Mouse (Mus musculus): ENCODE results near the gene Rgs12. TPM values are rescaled to one million over a fixed set of nuclear protein-coding genes. Genes with fewer than 3 reads are reported as not detected.

Rgs12 gene
- polyA plus RNA-seq, 1 experiment from 2014 or later = 44.8 TPM

DNA sequence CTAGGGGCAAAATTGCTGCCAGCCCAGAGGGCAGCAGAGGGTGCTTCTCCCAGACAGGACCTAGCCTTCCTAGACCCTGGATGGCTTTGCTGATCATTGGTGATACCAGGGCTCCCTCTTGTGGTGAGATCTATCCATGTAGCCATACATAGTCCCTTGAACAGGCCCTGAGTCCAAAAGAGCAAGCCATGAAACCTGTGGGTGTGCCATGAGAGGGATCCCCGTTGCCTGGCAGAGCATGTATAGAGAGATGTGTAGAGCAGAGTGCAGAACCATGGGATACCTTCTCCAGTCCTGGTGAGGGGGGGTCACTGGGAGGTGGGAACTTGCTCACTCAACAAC lies 93.8 kb downstream of the Rgs12 start:
- ATAC-seq (ENCODE audit: low FRiP score, low read depth) = peak; percentile 89

DNA sequence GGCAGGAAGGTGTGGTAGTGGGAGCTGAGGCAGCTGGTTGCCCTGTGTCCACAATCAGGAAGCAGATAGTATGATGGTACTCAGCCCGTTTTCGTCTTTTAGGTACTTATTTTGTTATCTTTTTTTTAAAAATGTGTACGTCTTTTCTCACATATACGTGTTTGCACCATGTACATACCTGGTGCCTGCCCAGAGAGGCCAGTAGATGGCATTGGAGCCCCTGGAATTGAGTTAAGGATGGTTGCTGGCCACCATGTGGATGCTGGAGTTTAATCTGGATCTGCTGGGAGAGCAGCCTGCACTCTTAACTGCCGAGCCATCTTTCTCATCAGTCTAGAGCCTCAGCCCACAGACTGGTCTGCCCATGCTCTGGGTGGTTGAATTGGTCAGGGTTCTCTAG lies 101.3 kb downstream of the Rgs12 start:
- 77% methylated on average over 5 of the region's 5 CpGs for WGBS

More for the DNA sequence above, 93.8 kb downstream of the Rgs12 start:
- Histone ChIP-seq H3K9me3 (no peaks in the 10 kb centered on the region), H3K9ac (no peak overlapping the region), H3K36me3 (no peaks in the 10 kb centered on the region), H3K4me1 (replicated peaks) (no peaks in the 10 kb centered on the region), H3K4me3 (no peak overlapping the region), H3K27ac (replicated peaks) (no peak overlapping the region), H3K4me2 (no peak overlapping the region), H3K27me3 (no peaks in the 10 kb centered on the region)
- 21% methylated on average over 1 of the region's 1 CpGs for WGBS

DNA sequence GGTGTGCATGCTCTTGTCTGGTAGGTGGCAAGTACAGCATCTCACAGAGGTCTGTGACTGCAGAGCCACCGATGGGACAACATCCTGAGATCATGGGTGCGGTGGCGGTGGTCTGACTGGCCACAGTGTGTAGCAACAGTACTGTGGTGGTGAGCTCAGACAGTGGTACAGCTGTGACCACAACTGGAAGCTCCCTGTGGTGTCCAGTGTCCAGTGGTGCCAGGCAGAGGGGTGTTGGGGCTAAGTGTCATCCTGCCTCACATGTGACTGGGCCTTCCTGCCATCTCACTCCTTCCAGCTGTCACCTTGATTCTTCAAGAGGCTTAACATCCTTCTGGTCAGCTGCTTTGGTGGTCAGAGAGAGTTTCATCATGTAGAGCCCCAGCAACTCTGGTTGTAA lies 105.4 kb downstream of the Rgs12 start:
- no peak for ATAC-seq (ENCODE audit: low FRiP score, low read depth)
- Histone ChIP-seq H3K27me3 (no peaks in the 10 kb centered on the region), H3K9ac (no peak overlapping the region), H3K4me2 (no peak overlapping the region), H3K9me3 (no peaks in the 10 kb centered on the region), H3K36me3 (no peaks in the 10 kb centered on the region), H3K27ac (replicated peaks) (no peak overlapping the region), H3K4me1 (replicated peaks) (peaks cover 26% of the 10 kb centered on the region), H3K4me3 (no peak overlapping the region)
- 89% methylated on average over 3 of the region's 3 CpGs for WGBS

More for the DNA sequence above, 101.3 kb downstream of the Rgs12 start:
- Histone ChIP-seq H3K9ac (no peak overlapping the region), H3K36me3 (no peaks in the 10 kb centered on the region), H3K27me3 (no peaks in the 10 kb centered on the region), H3K27ac (replicated peaks) (no peak overlapping the region), H3K4me3 (no peak overlapping the region), H3K4me2 (no peak overlapping the region), H3K4me1 (replicated peaks) (0 out of 2 replicates have a peak, but pooled peaks cover 2% of the 10 kb centered on the region), H3K9me3 (no peaks in the 10 kb centered on the region)
- no peak for ATAC-seq (ENCODE audit: low FRiP score, low read depth)

DNA sequence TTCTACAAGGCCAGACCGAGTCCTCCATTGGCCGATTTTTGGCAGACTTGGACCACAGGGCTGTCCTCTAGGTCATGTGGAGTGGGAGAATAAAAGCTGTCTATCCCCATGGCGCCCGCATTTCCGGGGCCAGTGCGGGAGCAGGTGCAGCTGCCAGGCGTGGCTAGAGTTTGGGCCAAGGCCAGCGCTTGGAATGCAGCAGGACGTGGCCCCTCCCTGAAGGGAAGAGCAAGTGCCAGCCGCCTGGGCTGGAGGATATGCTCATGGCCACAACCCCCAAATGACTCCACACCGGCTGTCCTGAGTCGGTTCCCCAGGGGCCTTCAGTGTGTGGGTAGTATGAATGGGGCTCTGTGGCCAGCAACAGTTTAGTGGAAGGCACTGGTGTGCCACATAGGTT lies 105.8 kb downstream of the Rgs12 start:
- H3K4me3 ChIP-seq = no peak overlapping the region
- no peaks in the 10 kb centered on the region for H3K9me3 ChIP-seq
- no peaks in the 10 kb centered on the region for H3K36me3 ChIP-seq
- no peak overlapping the region for H3K4me2 ChIP-seq
- H3K27ac ChIP-seq (replicated peaks) = no peak overlapping the region
- 48% methylated on average over 12 of the region's 12 CpGs for WGBS
- H3K27me3 ChIP-seq = no peaks in the 10 kb centered on the region
- no peak overlapping the region for H3K9ac ChIP-seq
- peaks cover 26% of the 10 kb centered on the region for H3K4me1 ChIP-seq (replicated peaks)
- ATAC-seq (ENCODE audit: low FRiP score, low read depth) = no peak

DNA sequence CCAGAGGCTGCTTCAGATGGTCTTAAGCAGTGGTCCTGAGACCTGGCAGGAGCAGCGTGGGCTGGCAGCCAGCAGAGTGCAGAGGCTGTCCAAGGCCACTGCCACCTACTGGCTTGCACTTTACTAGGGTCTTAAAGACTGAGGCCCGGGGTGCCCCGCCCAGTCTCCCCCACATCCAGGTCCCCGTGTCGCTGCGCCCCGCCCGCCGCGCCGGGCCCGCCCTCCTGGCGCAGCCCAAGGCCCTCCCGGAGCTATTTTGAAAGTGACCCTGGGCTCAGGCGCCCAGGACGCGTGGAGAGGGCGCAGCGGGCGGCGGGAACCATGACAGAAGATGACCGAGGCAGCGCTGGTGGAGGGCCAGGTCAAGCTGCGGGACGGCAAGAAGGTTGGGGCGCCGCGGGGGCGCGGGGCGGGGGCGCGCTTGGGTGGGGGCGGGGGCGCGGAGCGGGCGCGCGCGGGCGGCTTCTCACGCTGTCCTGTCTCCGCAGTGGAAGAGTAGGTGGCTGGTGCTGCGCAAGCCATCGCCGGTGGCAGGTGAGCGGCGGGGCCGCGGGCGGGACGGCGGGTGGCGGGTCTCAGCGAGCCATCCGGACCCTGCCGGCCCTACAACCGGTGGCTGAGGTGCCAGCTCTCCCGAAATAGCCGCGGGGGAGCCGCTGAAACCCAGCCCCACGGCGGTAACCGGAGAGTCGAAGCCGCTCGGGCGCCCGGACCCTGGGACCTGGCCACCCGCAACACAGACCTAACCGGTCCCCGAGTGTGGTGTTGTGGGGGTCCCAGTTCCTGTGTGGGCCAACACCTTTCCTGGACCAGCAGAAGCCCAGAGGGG lies 107.6 kb downstream of the Rgs12 start, which contains the start of gene Dok7:
Gene Dok7 (plus strand): TSS at position 163 of the 829 bp plus-strand sequence.
- ATAC-seq (ENCODE audit: low FRiP score, low read depth) = peak; percentile 79
- Histone ChIP-seq H3K4me3 (peak within 1 kb of the TSS; percentile 58), H3K27ac (replicated peaks) (peak within 1 kb of the TSS; percentile 78), H3K9ac (peak within 1 kb of the TSS; percentile 74), H3K4me2 (peak within 1 kb of the TSS; percentile 90), H3K4me1 (replicated peaks) (peaks cover 26% of the 10 kb centered on the region), H3K36me3 (no peaks in the 10 kb centered on the region), H3K27me3 (no peaks in the 10 kb centered on the region), H3K9me3 (no peaks in the 10 kb centered on the region)
- WGBS = under 1% methylated on average over 66 of the region's 74 CpGs

DNA sequence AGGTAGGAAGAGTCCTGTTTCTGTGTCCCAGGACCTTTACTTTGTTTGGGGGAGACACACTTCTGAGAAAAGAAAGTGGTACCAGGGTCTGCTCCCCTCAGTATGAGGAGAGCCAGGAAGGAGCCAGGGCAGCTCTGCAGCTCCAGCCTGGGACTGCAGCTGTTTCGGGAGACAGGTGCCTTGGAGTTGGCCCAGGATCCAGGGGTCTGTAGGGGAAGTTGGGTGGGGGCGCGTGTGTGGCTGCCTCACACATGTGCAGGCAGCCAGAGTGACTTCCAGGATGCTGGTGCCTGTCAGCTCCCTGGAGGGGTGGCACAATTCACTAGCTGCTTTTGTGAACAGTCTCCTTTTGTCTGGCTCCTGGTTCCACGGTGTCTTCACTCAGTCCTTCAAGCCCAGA lies 108.3 kb downstream of the Rgs12 start:
- H3K9ac ChIP-seq = peak overlapping the region; percentile 74
- H3K9me3 ChIP-seq = no peaks in the 10 kb centered on the region
- no peaks in the 10 kb centered on the region for H3K36me3 ChIP-seq
- peak overlapping the region; percentile 90 for H3K4me2 ChIP-seq
- peaks cover 26% of the 10 kb centered on the region for H3K4me1 ChIP-seq (replicated peaks)
- 6% methylated on average over 4 of the region's 4 CpGs for WGBS
- H3K4me3 ChIP-seq = peak overlapping the region; percentile 58
- no peaks in the 10 kb centered on the region for H3K27me3 ChIP-seq
- no peak overlapping the region for H3K27ac ChIP-seq (replicated peaks)
- peak; percentile 16; the same call in 1 of the 2 replicates for ATAC-seq (ENCODE audit: low FRiP score, low read depth)

DNA sequence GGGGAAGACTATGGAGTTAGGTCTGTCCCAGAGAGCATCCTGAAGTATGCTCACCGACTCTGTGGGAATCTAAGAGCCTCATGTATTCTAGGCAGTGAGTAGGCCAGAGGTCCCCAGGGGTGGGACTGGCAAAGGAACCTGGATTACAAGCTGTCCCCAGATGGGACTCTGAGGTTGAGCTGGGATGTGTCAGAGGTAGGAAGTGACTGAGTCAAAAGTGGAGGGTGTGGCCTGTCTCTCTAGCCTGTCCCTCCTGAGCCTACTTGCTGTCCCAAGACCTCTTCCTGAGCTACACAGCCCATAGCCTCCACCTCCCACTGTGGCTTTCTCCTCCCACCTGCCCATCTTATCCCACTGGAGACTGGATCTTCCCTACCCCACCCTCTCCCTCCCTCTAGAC lies 109.0 kb downstream of the Rgs12 start:
- Histone ChIP-seq H3K27ac (replicated peaks) (no peak overlapping the region), H3K36me3 (no peaks in the 10 kb centered on the region), H3K4me3 (peak overlapping the region; percentile 58), H3K4me2 (peak overlapping the region; percentile 90), H3K9me3 (no peaks in the 10 kb centered on the region), H3K9ac (0 out of 2 replicates have a peak overlapping the region, but pooled peaks have one; percentile 74), H3K27me3 (no peaks in the 10 kb centered on the region), H3K4me1 (replicated peaks) (peaks cover 26% of the 10 kb centered on the region)
- no peak for ATAC-seq (ENCODE audit: low FRiP score, low read depth)
- 70% methylated on average over 1 of the region's 1 CpGs for WGBS

DNA sequence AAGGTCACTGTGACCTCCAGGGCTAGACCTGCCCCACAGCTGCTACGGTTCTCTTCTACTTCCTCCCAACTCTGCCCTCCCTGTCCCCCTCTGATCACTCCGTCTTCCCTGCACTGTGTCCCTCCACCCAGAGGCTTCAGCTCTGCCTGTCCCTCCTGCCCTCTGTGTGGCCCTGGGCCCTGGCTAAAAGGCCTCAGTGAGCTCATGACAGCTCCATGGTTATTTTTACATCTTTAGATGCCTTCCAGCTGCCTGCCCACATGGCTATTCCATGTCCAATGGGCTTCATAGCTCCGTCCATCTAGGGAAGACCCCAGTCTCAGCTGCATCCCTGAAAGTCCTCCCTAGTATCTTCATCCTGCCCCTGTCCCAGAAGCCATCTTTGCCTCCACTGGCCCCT lies 110.9 kb downstream of the Rgs12 start:
- Histone ChIP-seq H3K9me3 (no peaks in the 10 kb centered on the region), H3K27me3 (no peaks in the 10 kb centered on the region), H3K36me3 (no peaks in the 10 kb centered on the region), H3K4me1 (replicated peaks) (peaks cover 25% of the 10 kb centered on the region), H3K4me3 (no peak overlapping the region), H3K9ac (no peak overlapping the region), H3K4me2 (no peak overlapping the region), H3K27ac (replicated peaks) (no peak overlapping the region)
- ATAC-seq (ENCODE audit: low FRiP score, low read depth) = no peak
- WGBS = 79% methylated on average over 3 of the region's 3 CpGs

DNA sequence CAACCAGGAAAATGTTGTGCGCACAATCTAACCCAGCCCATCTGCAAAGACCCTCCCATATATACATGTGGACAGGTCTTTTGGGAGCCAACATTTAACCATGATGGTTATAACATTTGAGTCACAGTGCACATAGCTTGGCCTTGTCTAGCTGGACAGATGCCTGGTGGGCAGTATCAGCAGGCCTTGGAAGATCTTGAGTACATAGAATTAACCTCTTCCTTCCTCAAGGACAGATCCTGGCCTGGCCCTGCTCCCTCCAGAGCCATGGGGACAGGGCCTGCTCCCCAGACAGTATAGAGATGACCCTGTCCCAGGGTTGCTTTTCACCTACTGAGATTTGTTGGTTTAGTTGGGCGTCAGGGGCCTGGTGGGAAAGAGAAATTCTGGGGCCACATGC lies 120.6 kb downstream of the Rgs12 start:
- Histone ChIP-seq H3K27ac (replicated peaks) (no peak overlapping the region), H3K9me3 (no peaks in the 10 kb centered on the region), H3K36me3 (no peaks in the 10 kb centered on the region), H3K9ac (no peak overlapping the region), H3K4me2 (no peak overlapping the region), H3K4me3 (no peak overlapping the region), H3K27me3 (no peaks in the 10 kb centered on the region), H3K4me1 (replicated peaks) (peaks cover 12% of the 10 kb centered on the region; the same call in 1 of the 2 replicates)
- ATAC-seq (ENCODE audit: low FRiP score, low read depth) = no peak
- 87% methylated on average over 2 of the region's 2 CpGs for WGBS

DNA sequence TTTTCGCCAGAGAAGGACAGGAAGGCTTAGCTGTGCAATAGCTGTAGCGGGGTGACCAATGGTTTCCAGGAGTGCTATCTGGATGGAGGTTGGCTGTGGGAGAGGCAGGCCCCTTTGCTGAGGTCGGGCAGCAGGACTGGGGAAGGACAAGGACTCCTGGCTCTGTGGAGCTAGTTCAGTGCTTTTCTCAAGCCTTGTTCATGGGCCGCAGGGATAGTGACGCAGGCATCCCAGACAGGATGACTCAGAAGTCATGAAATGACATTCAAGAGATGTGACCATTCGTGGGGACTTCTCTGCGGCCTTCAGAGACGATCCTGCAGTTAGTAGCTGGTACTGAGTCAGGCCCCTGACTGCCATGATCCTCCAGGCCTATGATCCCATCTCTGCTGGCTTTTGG lies 121.1 kb downstream of the Rgs12 start:
- Histone ChIP-seq H3K27me3 (no peaks in the 10 kb centered on the region), H3K36me3 (peaks cover 2% of the 10 kb centered on the region; the same call in 1 of the 2 replicates), H3K4me2 (no peak overlapping the region), H3K9me3 (no peaks in the 10 kb centered on the region), H3K9ac (no peak overlapping the region), H3K4me3 (no peak overlapping the region), H3K4me1 (replicated peaks) (peaks cover 12% of the 10 kb centered on the region; the same call in 1 of the 2 replicates), H3K27ac (replicated peaks) (no peak overlapping the region)
- ATAC-seq (ENCODE audit: low FRiP score, low read depth) = no peak
- 87% methylated on average over 8 of the region's 8 CpGs for WGBS

DNA sequence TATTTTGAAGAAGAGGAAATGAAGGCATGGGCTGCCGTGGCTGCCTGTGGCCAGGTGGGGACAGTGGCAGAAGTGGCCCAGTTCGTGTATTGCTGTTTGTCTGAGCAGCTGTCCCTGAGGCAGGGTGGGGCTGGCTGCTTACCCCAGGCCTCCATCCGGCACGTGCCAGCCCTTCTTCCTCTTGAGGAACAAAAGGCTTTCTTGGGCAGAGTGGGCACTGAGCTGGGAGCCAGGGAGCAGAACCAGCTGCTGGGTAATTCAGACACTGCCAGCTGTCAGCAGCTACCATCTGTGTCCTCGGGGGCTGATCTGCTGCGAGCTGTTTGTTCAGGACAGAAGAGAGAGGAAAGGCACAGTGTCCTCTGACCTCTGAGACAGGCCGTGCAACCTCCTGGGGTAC lies 121.7 kb downstream of the Rgs12 start:
- Histone ChIP-seq H3K4me1 (replicated peaks) (peaks cover 12% of the 10 kb centered on the region; the same call in 1 of the 2 replicates), H3K9ac (no peak overlapping the region), H3K9me3 (no peaks in the 10 kb centered on the region), H3K4me2 (no peak overlapping the region), H3K27ac (replicated peaks) (peak overlapping the region; percentile 48; the same call in 1 of the 2 replicates), H3K4me3 (no peak overlapping the region), H3K27me3 (no peaks in the 10 kb centered on the region), H3K36me3 (peaks cover 4% of the 10 kb centered on the region; the same call in 1 of the 2 replicates)
- ATAC-seq (ENCODE audit: low FRiP score, low read depth) = peak; percentile 67; the same call in 1 of the 2 replicates
- WGBS = 25% methylated on average over 7 of the region's 7 CpGs

DNA sequence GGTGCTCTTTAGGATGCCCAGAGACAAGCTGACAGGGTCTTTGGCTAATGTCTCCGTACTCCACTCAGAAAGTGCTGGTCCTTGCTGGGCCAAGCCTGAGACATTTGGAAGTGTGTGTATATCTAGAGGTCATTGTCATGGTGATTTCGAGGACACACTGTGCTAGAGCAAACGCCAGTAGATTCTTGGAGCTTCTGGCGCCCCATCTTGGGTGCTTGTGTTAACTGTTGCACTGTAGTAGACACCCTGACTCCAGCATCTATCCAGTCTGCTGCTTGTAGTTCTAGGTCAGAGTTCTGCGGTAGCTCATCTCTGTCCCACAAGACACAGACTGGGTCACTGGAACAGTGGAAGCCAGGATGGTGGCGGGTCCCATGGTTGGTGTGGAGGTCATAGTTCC lies 122.6 kb downstream of the Rgs12 start:
- no peak overlapping the region for H3K4me2 ChIP-seq
- no peak overlapping the region for H3K4me3 ChIP-seq
- 97% methylated on average over 6 of the region's 6 CpGs for WGBS
- H3K27ac ChIP-seq (replicated peaks) = no peak overlapping the region
- H3K36me3 ChIP-seq = peaks cover 4% of the 10 kb centered on the region; the same call in 1 of the 2 replicates
- H3K4me1 ChIP-seq (replicated peaks) = peaks cover 12% of the 10 kb centered on the region; the same call in 1 of the 2 replicates
- no peak for ATAC-seq (ENCODE audit: low FRiP score, low read depth)
- no peaks in the 10 kb centered on the region for H3K27me3 ChIP-seq
- no peak overlapping the region for H3K9ac ChIP-seq
- H3K9me3 ChIP-seq = no peaks in the 10 kb centered on the region
